Mouse (Mus musculus): ENCODE measurements around the gene A630023A22Rik. TPM values are rescaled to one million over a fixed set of nuclear protein-coding genes. Genes with fewer than 3 reads are reported as not detected.

A630023A22Rik gene
- polyA plus RNA-seq, 1 experiment = not detected

GRCm38 (mm10) chr14:34041241-34041640 is 61.3 kb downstream of the A630023A22Rik start:
- no peaks in the 10 kb centered on the region for H3K36me3 ChIP-seq (ENCODE audit: control insufficient read depth, insufficient read depth, low read length)
- no peak for DNase-seq
- 91% methylated on average over 4 of the region's 4 CpGs for WGBS
- no peak overlapping the region for H3K4me3 ChIP-seq (ENCODE audit: control insufficient read depth, insufficient read depth, low read length)
- no peaks in the 10 kb centered on the region for H3K27me3 ChIP-seq (ENCODE audit: control insufficient read depth, insufficient read depth, low read length)
- TF ChIP-seq POLR2A (IDR thresholded peaks at IDR 0.05; ENCODE audit: control insufficient read depth, extremely low read depth, insufficient read depth, low read length, poor library complexity) (no peak), CTCF (IDR thresholded peaks at IDR 0.05; ENCODE audit: borderline replicate concordance, control insufficient read depth, extremely low read depth, insufficient read depth, low read length, poor library complexity) (no peak)
- H3K27ac ChIP-seq (ENCODE audit: control insufficient read depth, insufficient read depth, low read length) = no peak overlapping the region
- H3K4me1 ChIP-seq (replicated peaks; ENCODE audit: control insufficient read depth, insufficient read depth, low read length) = no peaks in the 10 kb centered on the region

GRCm38 (mm10) chr14:34033841-34034610 is 68.5 kb downstream of the A630023A22Rik start:
- H3K4me1 ChIP-seq (replicated peaks; ENCODE audit: control insufficient read depth, insufficient read depth, low read length) = no peaks in the 10 kb centered on the region
- H3K27me3 ChIP-seq (ENCODE audit: control insufficient read depth, insufficient read depth, low read length) = no peaks in the 10 kb centered on the region
- H3K27ac ChIP-seq (ENCODE audit: control insufficient read depth, insufficient read depth, low read length) = no peak overlapping the region
- TF ChIP-seq CTCF (IDR thresholded peaks at IDR 0.05; ENCODE audit: borderline replicate concordance, control insufficient read depth, extremely low read depth, insufficient read depth, low read length, poor library complexity) = no peak
- no peak for TF ChIP-seq POLR2A (IDR thresholded peaks at IDR 0.05; ENCODE audit: control insufficient read depth, extremely low read depth, insufficient read depth, low read length, poor library complexity)
- no peak for DNase-seq
- 89% methylated on average over 8 of the region's 8 CpGs for WGBS
- no peak overlapping the region for H3K4me3 ChIP-seq (ENCODE audit: control insufficient read depth, insufficient read depth, low read length)
- no peaks in the 10 kb centered on the region for H3K36me3 ChIP-seq (ENCODE audit: control insufficient read depth, insufficient read depth, low read length)

- H3K36me3 ChIP-seq (ENCODE audit: control insufficient read depth, insufficient read depth, low read length) = no peaks in the 10 kb centered on the region
- no peak for DNase-seq
- TF ChIP-seq POLR2A (IDR thresholded peaks at IDR 0.05; ENCODE audit: control insufficient read depth, extremely low read depth, insufficient read depth, low read length, poor library complexity) = no peak
- TF ChIP-seq CTCF (IDR thresholded peaks at IDR 0.05; ENCODE audit: borderline replicate concordance, control insufficient read depth, extremely low read depth, insufficient read depth, low read length, poor library complexity) = no peak
- H3K27me3 ChIP-seq (ENCODE audit: control insufficient read depth, insufficient read depth, low read length) = no peaks in the 10 kb centered on the region
- no peak overlapping the region for H3K27ac ChIP-seq (ENCODE audit: control insufficient read depth, insufficient read depth, low read length)
- no peak overlapping the region for H3K4me3 ChIP-seq (ENCODE audit: control insufficient read depth, insufficient read depth, low read length)
- no peaks in the 10 kb centered on the region for H3K4me1 ChIP-seq (replicated peaks; ENCODE audit: control insufficient read depth, insufficient read depth, low read length)
- WGBS = 92% methylated on average over 2 of the region's 2 CpGs
These were observed 75.8 kb downstream of the A630023A22Rik start for GRCm38 (mm10) chr14:34026710-34027109.

DNA sequence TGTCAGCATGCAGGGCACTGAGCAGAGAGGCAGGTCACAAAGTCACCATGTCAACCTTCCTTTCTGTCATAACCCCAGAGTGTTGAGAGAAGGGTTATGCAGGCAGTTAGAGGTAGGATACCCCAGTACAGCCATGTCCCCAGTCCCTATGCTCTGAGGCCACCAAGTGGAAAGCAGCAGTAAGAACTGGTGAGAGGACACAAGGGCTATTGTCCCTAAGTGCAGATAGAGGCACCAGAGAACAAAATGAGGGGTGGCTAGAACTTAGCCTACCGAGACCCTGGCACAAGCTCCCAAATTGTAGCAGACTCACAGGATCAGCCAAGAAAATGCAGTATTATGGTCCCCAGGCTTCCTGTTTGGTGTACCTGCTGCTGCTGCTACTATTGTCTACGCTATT is 85.6 kb downstream of the A630023A22Rik start:
- H3K27ac ChIP-seq (ENCODE audit: control insufficient read depth, insufficient read depth, low read length) = no peak overlapping the region
- no peaks in the 10 kb centered on the region for H3K36me3 ChIP-seq (ENCODE audit: control insufficient read depth, insufficient read depth, low read length)
- WGBS = 88% methylated on average over 2 of the region's 2 CpGs
- no peak for DNase-seq
- no peak for TF ChIP-seq CTCF (IDR thresholded peaks at IDR 0.05; ENCODE audit: borderline replicate concordance, control insufficient read depth, extremely low read depth, insufficient read depth, low read length, poor library complexity)
- TF ChIP-seq POLR2A (IDR thresholded peaks at IDR 0.05; ENCODE audit: control insufficient read depth, extremely low read depth, insufficient read depth, low read length, poor library complexity) = no peak
- no peaks in the 10 kb centered on the region for H3K27me3 ChIP-seq (ENCODE audit: control insufficient read depth, insufficient read depth, low read length)
- H3K4me3 ChIP-seq (ENCODE audit: control insufficient read depth, insufficient read depth, low read length) = no peak overlapping the region
- no peaks in the 10 kb centered on the region for H3K4me1 ChIP-seq (replicated peaks; ENCODE audit: control insufficient read depth, insufficient read depth, low read length)

DNA sequence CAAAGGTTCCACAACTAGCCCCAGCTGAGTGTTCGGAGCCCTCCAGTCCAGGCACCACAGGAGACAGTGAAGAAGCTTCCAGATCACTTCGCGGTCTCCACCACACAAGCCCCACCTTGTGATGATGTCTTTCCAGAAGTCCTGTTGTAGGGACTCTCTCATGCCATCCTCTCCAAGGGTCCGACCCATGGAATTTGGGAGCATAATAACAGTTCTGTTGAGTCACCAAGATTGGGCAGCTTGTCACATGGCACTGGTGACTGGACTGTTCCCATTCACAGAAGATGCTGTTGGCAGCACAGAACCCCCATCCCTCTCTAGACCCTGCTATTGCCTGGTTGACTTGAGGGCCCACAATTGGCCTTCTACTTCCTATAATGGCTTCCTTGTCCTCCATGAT is 86.2 kb downstream of the A630023A22Rik start, which contains the start of gene Gm5460:
Gene Gm5460, plus strand, starts transcription at position 378 of the 400 bp plus-strand sequence.
- TF ChIP-seq POLR2A (IDR thresholded peaks at IDR 0.05; ENCODE audit: control insufficient read depth, extremely low read depth, insufficient read depth, low read length, poor library complexity) (no peak), CTCF (IDR thresholded peaks at IDR 0.05; ENCODE audit: borderline replicate concordance, control insufficient read depth, extremely low read depth, insufficient read depth, low read length, poor library complexity) (no peak)
- 96% methylated on average over 4 of the region's 4 CpGs for WGBS
- Histone ChIP-seq H3K27me3 (ENCODE audit: control insufficient read depth, insufficient read depth, low read length) (no peaks in the 10 kb centered on the region), H3K4me1 (replicated peaks; ENCODE audit: control insufficient read depth, insufficient read depth, low read length) (no peaks in the 10 kb centered on the region), H3K36me3 (ENCODE audit: control insufficient read depth, insufficient read depth, low read length) (no peaks in the 10 kb centered on the region), H3K27ac (ENCODE audit: control insufficient read depth, insufficient read depth, low read length) (no peak within 1 kb of the TSS), H3K4me3 (ENCODE audit: control insufficient read depth, insufficient read depth, low read length) (no peak within 1 kb of the TSS)
- no peak for DNase-seq

DNA sequence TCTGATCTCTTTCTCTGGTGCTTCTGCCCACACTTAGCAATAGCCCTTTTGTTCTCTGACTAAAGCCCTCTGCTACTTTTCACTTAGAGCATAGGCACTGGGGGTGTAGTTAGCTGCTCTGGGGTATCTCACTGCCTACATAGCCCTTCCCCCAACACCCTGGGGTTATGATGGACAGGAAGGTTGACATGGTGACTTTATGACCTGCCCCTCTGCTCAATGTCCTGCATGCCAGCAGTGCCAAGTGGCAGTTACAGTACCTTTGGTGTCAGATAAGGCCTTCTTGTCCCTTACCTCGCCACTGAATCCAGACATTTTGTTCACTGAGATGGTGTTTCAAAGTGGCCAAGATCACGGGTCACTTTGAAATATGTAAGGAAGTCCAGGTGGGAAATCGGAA is 87.5 kb downstream of the A630023A22Rik start, which contains the start of gene Gm30083:
Gene Gm30083, minus strand, starts transcription at position 120 of the 400 bp plus-strand sequence.
- DNase-seq = no peak
- Histone ChIP-seq H3K4me1 (replicated peaks; ENCODE audit: control insufficient read depth, insufficient read depth, low read length) (no peaks in the 10 kb centered on the region), H3K36me3 (ENCODE audit: control insufficient read depth, insufficient read depth, low read length) (no peaks in the 10 kb centered on the region), H3K4me3 (ENCODE audit: control insufficient read depth, insufficient read depth, low read length) (no peak within 1 kb of the TSS), H3K27ac (ENCODE audit: control insufficient read depth, insufficient read depth, low read length) (no peak within 1 kb of the TSS), H3K27me3 (ENCODE audit: control insufficient read depth, insufficient read depth, low read length) (no peaks in the 10 kb centered on the region)
- whole genome bisulfite sequencing = 92% methylated on average over 3 of the region's 3 CpGs
- TF ChIP-seq CTCF (IDR thresholded peaks at IDR 0.05; ENCODE audit: borderline replicate concordance, control insufficient read depth, extremely low read depth, insufficient read depth, low read length, poor library complexity) (no peak), POLR2A (IDR thresholded peaks at IDR 0.05; ENCODE audit: control insufficient read depth, extremely low read depth, insufficient read depth, low read length, poor library complexity) (no peak)

Measured in thymus, adult 2 months (tissue).